Mouse (Mus musculus) cerebellum, adult (tissue): ENCODE measurements around the gene Pcyox1.
A peak's percentile ranks its signal among the peaks of the same experiment; 100 is the strongest.
"Not testable (repeated sequence)": the region's sequence is repeated elsewhere in the genome, so short reads cannot be mapped to it uniquely, and the experiment has no call there.

ENCODE experiments used
- ATAC-seq: cut with Nextera tagmentation; 2 replicates; pipeline ENCODE4 v1.9.2; 2017; ENCODE audit warnings: mild to moderate bottlenecking, moderate library complexity, mixed read lengths; ENCODE audit not compliant: insufficient number of reproducible peaks, low FRiP score, low TSS enrichment

The Pcyox1 gene

DNA sequence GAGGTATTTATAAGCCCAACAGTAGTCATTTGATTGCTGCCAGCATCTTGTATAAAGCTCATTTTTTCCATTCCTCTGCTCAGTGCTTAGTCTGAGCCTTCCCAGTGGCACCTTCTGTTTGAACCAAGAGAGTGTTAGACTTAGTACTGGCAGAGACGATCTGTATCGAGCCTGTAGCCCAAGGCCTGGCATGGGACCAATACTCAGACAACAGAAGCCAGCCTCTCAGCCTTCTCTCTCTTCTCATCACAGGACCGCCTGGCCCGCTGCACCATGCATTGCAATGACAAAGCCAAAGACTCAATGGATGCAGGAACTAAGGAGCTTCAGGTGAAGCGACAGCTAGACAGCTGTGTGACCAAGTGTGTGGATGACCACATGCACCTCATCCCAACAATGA lies 28.5 kb downstream of the Pcyox1 start:
- no peak for ATAC-seq

- no peak for ATAC-seq
These were observed 30.1 kb downstream of the Pcyox1 start for GRCm38 (mm10) chr6:86366853-86367249.

DNA sequence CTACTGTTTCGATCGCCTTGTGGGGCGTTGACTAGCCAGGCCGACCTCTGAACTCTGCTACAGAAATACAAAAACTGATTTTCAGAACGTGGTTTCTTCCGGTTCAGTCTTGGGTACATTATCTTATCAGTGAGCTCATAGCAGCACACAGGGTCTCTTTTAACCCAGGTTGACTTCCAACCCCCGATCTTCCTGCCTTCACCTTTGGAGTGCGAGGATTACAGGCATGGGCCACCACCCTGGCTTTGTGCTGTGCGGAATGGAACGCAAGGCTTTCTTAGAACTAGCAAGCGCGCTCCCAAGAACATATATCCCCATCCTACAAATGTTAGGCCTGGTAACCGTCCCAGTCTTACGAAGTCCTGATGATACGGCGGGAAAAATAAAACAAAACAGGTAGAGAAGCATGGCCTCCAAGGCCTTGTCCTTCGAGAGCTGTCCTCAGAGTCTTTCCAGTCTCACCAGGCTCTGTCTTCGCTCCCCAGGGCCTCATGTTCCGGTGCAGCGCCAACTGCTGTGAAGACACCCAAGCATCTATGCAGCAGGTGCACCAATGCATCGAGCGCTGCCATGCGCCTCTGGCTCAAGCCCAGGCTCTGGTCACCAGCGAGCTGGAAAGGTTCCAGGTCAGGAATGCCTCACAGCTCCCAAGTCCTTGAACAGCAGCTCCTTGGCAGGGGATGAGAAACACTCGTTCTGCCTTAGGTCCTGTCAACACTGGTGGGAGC lies 30.7 kb downstream of the Pcyox1 start:
- 0 out of 2 replicates have a peak, but pooled peaks have one; percentile 2 for ATAC-seq

DNA sequence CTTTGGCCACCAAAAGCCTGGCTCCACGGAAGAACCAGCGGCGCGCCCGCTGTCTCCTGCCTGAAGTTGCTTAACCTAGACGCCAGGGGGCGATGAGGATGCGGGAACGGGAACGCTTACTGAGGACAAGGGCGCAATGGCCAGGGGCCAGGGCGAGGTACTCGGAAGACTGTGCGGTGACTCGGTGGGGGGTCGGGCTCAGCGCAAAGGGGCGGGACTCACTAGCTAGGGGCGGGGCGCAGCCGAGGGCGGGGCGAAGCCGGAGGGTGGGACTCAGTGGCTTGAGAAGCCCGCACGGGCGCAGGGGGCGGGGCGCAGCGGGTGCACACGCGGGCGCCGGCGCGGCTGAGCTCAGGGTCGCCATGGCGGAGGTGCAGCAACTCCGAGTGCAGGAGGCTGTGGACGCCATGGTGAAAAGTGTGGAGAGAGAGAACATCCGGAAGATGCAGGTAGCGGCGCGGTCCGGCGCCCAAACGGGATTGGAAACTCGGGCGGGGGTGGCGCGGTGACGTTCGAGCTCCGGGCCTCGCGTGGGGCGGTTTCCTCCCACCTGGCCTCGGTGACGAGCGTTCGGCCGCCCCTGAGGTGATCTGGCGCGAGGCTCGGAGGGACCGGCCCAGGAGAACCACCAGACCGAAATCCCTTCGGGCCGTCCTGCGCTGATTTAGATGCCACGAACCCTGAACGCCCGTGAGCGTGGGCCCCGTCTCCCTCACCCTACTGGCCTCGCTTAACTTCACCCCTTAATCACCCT lies 31.4 kb downstream of the Pcyox1 start, which contains the start of gene Fam136a:
Fam136a (plus strand) TSS at position 276 of the 754 bp plus-strand sequence.
- ATAC-seq = peak; percentile 77

DNA sequence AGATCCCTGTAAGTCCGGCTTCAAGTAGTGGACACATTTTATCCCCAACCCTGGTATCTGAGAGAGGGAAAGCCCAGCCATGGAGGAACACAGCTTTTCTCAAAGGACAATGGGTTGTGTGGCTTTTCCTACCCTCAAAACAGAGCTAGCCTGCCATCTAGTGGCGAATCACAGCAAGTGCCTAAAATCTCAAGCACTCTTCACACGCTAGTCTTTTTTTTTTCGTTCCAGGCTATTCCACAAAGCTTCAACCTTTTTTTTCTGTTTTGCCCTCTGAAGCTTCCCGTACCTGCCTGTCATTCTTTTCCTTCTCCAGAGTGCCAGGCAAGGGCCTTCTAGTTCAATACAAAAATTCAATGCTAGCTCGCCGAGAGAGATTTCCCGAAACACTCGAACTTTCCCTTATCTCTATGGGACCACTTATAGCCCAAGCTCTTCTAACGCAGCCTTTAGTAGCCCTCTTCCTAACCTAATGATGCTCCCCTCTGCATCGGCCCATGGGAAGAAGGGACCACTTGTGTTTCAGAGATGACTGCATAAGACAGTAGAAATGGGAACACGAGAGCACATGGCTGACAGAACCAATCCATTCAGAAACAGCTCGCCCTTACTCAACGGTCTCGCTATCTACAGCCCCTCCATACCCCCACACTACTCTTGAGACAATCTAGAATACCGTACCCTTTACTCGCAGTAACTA lies 32.4 kb downstream of the Pcyox1 start:
- ATAC-seq = peak; percentile 47

DNA sequence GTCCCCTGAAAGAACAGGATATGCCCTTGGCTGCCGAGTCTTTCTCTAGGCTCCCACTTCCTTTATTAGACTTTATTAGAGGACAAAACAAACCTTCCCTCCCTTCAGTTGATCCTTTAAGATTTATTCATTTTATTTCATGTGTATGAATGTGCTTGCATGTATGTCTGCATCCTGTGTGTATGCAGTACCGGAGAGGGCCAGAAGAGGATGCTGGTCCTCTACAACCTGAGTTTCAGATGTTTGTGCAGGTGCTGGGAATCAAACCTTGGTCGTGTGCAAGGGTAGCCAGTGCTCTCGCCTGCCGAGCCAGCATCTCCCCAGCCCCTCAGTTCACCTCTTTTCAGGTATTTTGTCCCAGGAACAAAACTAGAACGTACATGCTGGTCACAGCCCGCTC lies 35.6 kb downstream of the Pcyox1 start:
- ATAC-seq = no peak

DNA sequence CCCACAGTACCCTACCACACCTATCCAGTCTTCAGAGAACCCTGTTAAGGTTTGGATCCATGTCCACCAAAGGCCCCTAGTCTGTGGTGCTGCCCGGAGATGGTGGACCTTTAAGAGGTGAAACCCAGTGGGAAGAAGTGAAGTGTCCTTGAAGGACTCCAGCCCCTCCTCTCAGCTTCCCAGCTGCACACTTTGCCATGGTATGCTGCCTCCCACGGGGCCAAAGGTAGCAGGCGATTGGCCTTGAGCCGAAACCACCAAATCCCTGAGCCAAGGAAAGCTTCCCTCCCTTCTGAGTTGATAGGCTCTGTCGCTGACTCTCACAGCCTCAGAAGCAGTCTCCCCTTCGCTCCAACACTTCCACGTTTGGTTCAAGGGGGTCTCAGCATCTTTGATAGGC lies 36.3 kb downstream of the Pcyox1 start:
- no peak for ATAC-seq

DNA sequence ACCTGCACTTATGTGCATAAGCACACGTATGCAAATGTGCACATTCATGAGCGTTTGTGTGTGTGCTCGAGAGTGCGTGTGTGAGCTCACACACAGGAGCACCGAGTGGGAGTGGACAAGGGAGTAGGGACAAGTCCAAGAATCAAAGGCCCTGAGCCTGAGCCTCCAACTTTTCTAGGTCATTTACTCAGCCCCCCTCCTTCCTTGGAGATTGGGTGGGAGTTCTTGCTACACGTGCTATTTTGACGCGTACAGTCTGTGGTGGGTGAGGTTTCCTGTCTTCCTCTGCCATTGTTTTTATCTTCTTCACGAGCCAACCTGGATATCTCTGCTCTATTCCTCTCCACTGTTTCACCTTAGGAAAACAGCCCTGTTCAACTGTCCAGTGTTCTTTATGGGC lies 40.0 kb downstream of the Pcyox1 start:
- ATAC-seq = no peak

- no peak for ATAC-seq
These were observed 42.0 kb downstream of the Pcyox1 start for GRCm38 (mm10) chr6:86354948-86355347.

GRCm38 (mm10) chr6:86349257-86349656 lies 47.7 kb downstream of the Pcyox1 start:
- no peak for ATAC-seq

DNA sequence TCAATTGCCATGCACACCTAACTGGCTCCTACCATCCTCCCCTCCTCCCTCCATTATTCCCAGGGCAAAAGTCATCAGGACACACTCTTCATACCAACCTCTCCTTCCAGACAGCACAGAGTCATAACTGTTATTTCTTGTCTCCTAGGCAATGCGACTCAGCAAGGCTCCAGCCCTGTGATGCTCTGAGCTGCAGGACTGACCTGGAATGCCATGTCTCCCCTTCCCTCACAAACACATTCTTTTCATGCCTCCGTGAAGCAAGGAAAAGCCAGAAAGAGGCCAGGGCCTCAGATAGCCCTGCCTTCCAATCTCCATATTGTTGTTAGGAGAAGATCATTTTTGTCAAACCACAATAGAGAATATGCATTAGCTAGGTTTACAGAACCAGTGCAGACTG lies 50.9 kb downstream of the Pcyox1 start:
- no peak for ATAC-seq

GRCm38 (mm10) chr6:86343656-86344055 lies 53.3 kb downstream of the Pcyox1 start:
- no peak for ATAC-seq

DNA sequence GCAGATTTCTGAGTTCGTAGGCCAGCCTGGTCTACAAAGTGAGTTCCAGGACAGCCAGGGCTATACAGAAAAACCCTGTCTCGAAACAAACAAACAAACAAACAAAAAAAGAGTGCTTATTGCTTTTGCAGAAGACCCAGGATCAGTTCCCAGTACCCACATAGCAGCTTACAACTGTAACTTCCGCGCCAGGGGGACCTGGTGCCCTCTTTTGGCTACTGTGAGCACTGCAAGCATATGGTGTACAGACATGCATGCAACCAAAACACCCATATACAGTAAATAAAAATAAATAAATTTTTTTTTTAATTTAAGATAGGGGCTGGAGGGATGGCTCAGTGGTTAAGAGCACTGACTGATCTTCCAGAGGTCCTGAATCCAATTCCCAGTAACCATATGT lies 60.6 kb downstream of the Pcyox1 start:
- ATAC-seq = not testable (repeated sequence)
